Mouse (Mus musculus) embryo, embryonic 10.5 days (tissue): Measurements from ENCODE around the gene Hoxb13.
A peak's percentile ranks its signal among the peaks of the same experiment; 100 is the strongest.

ENCODE experiments used
- DNase-seq: peaks from one replicate; pipeline ENCODE4 v3.0.0-alpha.2; 2015; ENCODE audit warnings: low spot score

Gene Hoxb13

GRCm38 (mm10) chr11:96193521-96194400, at the start of gene Hoxb13:
Gene Hoxb13 (plus strand): TSS chr11:96194316.
- peak; percentile 78 for DNase-seq

GRCm38 (mm10) chr11:96145622-96146270, 48.4 kb upstream of the Hoxb13 start:
- peak; percentile 91 for DNase-seq

GRCm38 (mm10) chr11:96147471-96147870, 46.6 kb upstream of the Hoxb13 start:
- DNase-seq: no peak

GRCm38 (mm10) chr11:96164769-96165168, 29.3 kb upstream of the Hoxb13 start:
- no peak for DNase-seq

GRCm38 (mm10) chr11:96168125-96168524, 26.0 kb upstream of the Hoxb13 start:
- no peak for DNase-seq

GRCm38 (mm10) chr11:96169016-96169415, 25.1 kb upstream of the Hoxb13 start:
- DNase-seq: no peak

GRCm38 (mm10) chr11:96170711-96171379, 23.3 kb upstream of the Hoxb13 start:
- no peak for DNase-seq

- peak; percentile 17 for DNase-seq
Measured at GRCm38 (mm10) chr11:96171601-96172000, 22.5 kb upstream of the Hoxb13 start.

- DNase-seq: no peak
Measured at GRCm38 (mm10) chr11:96172511-96173287, 21.4 kb upstream of the Hoxb13 start.

GRCm38 (mm10) chr11:96173288-96173840, 20.8 kb upstream of the Hoxb13 start:
- DNase-seq: no peak

GRCm38 (mm10) chr11:96174881-96175280, 19.2 kb upstream of the Hoxb13 start:
- peak; percentile 45 for DNase-seq

GRCm38 (mm10) chr11:96175511-96175910, 18.6 kb upstream of the Hoxb13 start:
- peak; percentile 64 for DNase-seq

- DNase-seq: peak; percentile 49
Measured at GRCm38 (mm10) chr11:96175951-96176530, 18.1 kb upstream of the Hoxb13 start.

- DNase-seq: peak; percentile 70
Measured at GRCm38 (mm10) chr11:96176841-96177240, 17.3 kb upstream of the Hoxb13 start.

- DNase-seq: peak; percentile 50
Measured at GRCm38 (mm10) chr11:96177546-96178174, 16.5 kb upstream of the Hoxb13 start.

- peak; percentile 58 for DNase-seq
Measured at GRCm38 (mm10) chr11:96178356-96178755, 15.8 kb upstream of the Hoxb13 start.

GRCm38 (mm10) chr11:96178911-96179503, 15.1 kb upstream of the Hoxb13 start:
- DNase-seq: peak; percentile 58

- DNase-seq: no peak
Measured at GRCm38 (mm10) chr11:96181061-96181460, 13.1 kb upstream of the Hoxb13 start.

GRCm38 (mm10) chr11:96184233-96184632, 9.9 kb upstream of the Hoxb13 start:
- no peak for DNase-seq

GRCm38 (mm10) chr11:96187321-96187720, 6.8 kb upstream of the Hoxb13 start:
- DNase-seq: no peak
